Mouse (Mus musculus) megakaryocyte-erythroid progenitor cell, adult 5-6 weeks (primary cell): Measurements from ENCODE around the gene Plagl1. TPM values are rescaled to one million over a fixed set of nuclear protein-coding genes. Genes with fewer than 3 reads are reported as not detected.

Experiments
- ATAC-seq: replicated peaks from 2 replicates; pipeline ENCODE4 v1.8.0; 2016; ENCODE audit warnings: mild to moderate bottlenecking, inconsistent platforms; ENCODE audit not compliant: severe bottlenecking, poor library complexity, low FRiP score, low TSS enrichment
- total RNA-seq, 2 experiments: library from RNA; stranded (forward) in 1 of 2; stranded (reverse) in 1 of 2; fragments of 200-1000, 215-1000 nt in 1 of 2; fragments of >200 nt in 1 of 2; fragmentation: Nextera tagmentation in 1 of 2; gene quantifications; 2 replicates each; pipeline ENCODE4 v1.2.3; 2014 to 2017

Gene Plagl1
- total RNA-seq, 2 experiments from 2014 or later = not detected

- no peak for ATAC-seq
These were observed 16.7 kb downstream of the Plagl1 start for GRCm38 (mm10) chr10:13076807-13077532.

- ATAC-seq = no peak
These were observed 22.2 kb downstream of the Plagl1 start for GRCm38 (mm10) chr10:13082459-13082858.

DNA sequence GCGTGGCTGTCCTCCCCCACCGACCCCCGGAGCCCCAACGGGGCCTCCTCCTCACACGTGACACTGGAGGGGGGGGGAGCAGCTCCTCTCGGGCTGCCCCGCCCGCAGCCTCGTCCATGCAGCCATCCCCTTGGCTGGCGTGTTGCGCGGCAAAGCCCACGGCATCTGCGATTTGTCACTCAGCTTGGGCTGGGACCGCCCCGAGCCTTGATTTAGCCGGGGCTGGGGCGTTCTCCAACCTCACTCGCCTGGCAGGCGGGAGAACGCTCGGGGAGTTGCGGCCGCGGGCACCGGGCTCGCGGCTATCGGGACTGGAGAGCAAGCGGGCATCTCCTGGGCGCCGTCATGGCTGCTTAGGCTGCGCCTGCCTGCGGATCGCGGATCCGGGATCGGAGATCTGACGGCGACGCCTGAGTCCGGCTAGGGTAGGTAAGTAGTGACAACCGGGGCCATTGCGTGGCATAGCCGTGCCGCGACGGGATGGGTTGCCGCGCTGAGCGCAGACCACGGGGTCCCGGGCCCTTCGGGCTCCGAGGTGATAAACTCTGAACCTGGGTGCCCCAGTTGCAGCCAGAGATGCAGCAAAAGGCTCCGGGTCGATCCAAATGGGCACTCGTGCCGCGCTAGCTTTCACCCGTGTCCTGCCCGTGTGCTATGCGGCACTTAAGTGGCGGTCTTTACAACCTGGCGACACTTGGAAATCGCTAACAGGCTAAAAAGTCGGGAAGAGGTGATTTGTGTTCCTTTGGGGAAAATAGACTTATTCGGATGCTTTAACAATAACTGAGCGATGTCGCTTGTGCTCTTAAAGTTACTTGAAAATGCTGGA is 30.5 kb downstream of the Plagl1 start:
- peak; percentile 23; the same call in 1 of the 2 replicates for ATAC-seq

DNA sequence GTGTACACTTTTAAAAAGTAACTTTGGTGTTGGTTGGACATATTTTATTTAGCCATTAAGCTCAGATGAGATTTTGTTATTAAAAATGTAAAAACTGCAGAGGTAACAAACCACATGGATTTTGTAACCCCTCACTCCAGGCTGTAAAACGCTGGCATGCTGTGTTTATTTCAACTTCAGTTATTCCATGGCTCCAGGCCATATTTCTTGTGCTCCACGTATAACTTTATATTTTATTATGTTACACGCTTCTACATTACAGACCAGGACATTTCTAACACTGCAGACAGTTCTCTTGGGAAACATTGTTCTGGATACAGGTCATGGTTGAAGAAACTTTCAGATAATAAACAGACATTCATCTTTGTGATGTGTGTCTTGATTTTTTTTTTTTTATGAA is 32.7 kb downstream of the Plagl1 start:
- ATAC-seq = no peak

DNA sequence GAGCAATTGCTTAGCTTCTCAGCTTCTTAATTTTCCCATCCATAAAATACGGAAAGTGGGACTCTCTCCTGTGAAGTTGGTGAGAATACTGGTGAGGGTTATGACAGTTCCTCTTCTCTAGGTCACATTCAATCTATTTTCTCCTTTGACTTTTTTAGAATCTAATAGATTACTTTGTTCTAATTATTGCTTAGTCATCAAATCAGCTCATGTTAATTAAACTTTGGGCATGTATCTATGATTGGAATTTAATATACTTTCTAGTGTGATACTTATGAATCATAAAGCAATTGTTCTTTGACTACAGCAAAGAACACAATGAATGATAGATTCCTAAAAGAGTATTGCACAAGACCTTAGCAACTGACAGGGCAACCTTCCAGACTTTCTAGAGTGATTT is 38.6 kb downstream of the Plagl1 start:
- no peak for ATAC-seq

DNA sequence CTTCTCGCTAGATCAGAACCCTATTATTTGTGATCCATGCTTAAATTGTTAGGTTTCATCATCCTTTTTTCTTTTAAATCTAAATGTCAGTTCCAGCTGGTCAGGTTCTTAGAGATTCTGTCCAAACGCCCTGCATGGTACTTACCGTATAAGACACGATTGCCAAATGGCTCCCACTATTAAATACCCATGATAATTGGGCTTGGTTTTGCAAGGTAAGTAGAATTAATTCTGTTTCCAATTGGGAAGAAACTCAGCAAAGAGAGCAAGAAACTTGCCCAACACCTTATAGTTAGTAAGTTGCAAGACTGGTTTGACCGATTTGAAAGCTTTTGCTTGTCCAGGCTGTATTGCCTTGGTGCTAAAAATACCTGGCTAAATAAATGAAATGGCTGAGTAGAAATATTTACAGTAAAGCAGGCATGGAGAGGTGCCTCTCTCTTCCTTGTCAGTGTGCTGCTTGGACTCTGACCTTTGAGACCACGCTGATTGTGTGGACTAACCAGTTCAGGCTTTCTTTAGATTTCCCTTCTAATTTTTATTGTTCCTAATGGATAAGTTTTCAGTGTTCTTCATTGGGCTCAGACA is 39.9 kb downstream of the Plagl1 start:
- no peak for ATAC-seq

- ATAC-seq = no peak
These were observed 42.1 kb downstream of the Plagl1 start for GRCm38 (mm10) chr10:13102360-13102759.

GRCm38 (mm10) chr10:13103838-13104237 is 43.5 kb downstream of the Plagl1 start:
- ATAC-seq = no peak

DNA sequence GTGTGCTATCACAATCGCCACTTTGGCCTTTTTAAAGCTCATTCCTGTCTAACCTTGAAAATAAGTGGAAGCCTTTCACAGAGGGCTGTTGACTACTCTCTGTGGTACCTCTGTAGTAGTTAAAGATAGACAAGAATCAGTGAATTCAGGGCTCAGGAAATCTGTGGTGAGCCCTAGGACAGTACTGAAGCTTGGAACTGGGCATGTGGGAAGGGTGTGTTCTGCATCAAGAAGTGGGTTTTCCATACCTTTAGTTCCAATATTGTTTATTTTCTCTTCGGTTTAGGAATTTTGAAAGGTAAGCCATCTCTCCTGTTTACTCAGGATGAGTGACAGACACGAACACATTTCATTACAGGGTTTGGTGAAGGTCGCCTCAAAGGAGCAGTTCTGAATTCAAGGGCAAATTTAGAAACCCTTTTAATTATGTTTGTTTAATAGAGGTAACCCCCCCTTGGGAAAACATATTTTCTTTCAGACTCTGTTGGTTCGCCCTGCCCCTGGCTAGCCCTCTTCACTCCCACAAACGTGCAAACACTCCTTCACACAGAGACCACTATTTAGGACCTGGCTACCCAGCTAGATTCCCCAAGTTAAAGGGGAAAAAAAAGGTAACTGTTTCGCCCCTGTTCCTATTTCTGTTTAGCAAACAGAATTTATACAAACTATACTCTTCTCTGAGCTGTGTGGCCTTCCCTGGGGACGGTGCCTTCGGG is 46.8 kb downstream of the Plagl1 start:
- ATAC-seq = no peak

- ATAC-seq = no peak
These were observed 47.8 kb downstream of the Plagl1 start for GRCm38 (mm10) chr10:13108021-13108548.

- no peak for ATAC-seq
These were observed 48.5 kb downstream of the Plagl1 start for GRCm38 (mm10) chr10:13108847-13109246.

DNA sequence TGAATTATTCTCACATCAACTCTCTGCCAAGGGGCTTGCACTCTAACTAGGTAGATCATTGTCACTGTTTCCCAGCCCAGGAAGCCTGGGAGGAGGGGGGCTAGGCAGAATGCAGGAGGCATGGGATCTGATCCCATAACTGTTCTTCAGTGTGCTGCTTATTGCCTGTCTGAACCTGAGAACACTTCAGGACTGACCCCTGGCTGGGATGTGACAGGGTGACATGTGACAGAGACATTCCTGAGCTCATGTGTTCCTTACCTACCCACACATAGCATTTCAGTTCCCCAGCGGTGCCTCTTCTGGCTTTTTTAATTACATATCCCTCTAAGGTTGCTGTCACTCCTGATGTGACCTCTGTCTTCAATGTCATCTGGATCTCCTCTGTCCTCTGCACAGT is 49.5 kb downstream of the Plagl1 start:
- ATAC-seq = no peak

DNA sequence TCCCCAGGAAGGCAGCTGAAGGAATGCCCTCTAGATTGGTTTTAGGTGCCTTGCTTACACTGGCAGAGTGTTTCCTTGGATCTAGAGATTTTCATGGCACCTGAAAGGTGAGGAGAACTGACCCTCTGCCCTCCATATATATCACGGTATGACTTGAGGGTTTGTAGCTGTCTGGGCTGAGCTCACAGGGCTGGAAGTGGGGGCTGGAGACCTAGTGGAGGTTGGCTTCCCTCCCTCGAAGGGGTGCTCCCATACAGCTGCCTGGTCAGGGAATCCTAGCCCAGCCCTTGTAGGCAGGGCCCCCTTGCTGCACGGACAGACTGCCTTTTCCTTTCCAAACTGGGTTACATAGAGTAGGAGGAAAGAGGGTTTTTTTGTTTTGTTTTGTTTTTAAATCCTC is 52.5 kb downstream of the Plagl1 start:
- no peak for ATAC-seq

- no peak for ATAC-seq
These were observed 53.3 kb downstream of the Plagl1 start for GRCm38 (mm10) chr10:13113641-13114040.

DNA sequence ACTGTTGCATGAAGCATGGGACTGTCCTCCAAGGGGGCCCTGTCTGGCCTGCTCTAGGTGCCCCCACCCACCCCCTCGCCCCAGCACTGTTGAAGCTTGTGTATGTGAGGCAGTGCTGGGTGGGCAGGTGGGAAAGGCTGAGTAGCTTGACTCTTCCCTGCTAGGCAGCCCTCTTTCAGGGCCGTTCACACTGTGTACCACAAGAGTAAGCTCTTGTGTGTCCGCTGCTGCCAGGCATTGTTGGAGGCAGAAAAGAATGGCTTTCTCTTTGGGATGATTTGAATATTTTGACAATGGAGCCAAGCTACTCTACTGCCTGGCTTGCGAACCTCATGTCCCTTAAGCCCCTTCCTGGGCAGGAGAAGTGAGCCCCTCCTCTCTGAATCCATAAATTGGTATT is 54.7 kb downstream of the Plagl1 start:
- no peak for ATAC-seq

- no peak for ATAC-seq
These were observed 56.7 kb downstream of the Plagl1 start for GRCm38 (mm10) chr10:13116706-13117665.

DNA sequence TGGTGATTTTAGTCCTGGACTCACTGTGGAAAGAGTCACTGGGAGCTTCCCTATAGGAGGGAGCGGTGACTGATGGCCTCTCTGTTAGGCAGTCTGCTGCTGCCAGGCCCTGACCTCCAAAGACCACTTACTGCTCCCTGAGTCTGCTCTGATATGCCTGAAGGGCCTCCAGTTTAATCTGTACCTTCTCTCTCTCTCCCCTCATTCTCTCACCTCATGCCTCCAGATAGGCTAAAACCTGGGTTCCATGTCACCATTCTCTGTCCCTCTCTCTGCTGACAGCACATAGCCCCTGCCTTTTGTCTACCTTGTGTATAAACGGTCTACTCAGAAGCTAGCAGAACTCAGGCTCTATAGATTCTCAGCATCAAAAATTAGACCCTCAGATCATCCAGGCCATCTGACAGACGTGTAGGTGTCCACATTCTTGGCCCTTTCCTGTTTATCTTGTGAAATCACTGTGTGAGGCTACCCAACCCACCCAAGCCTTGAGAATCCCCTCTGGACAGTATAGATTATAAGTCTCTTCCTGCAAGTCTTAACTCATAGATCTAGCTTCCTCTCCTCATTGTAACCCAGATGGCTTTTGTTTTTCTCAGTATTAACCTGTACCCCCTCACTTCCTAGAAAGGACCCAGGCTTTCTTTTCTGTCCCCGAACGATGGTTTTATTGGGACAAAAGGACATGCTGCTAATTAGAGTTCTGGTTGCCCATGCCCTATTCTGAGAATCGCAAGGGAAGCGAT is 57.9 kb downstream of the Plagl1 start:
- ATAC-seq = no peak

- ATAC-seq = no peak
These were observed 58.4 kb downstream of the Plagl1 start for GRCm38 (mm10) chr10:13118770-13119102.
